Mouse (Mus musculus): ENCODE data around the gene Ggta1. TPM values are rescaled to one million over a fixed set of nuclear protein-coding genes. Genes with fewer than 3 reads are reported as not detected.

The Ggta1 gene
- polyA plus RNA-seq, 1 experiment from 2014 or later, result 5.6 TPM

GRCm38 (mm10) chr2:35448215-35448913, 14.7 kb downstream of the Ggta1 start:
- DNase-seq (ENCODE audit: low spot score) (no peak), ATAC-seq (ENCODE audit: low FRiP score) (no peak)
- WGBS, result 60% methylated on average over 7 of the region's 7 CpGs
- no peak overlapping the region for H3K4me2 ChIP-seq (replicated peaks; ENCODE audit: low read depth, low read length)
- H3K27me3 ChIP-seq (ENCODE audit: control insufficient read depth, insufficient read depth, low read length), result no peaks in the 10 kb centered on the region
- no peaks in the 10 kb centered on the region for H3K36me3 ChIP-seq (ENCODE audit: control insufficient read depth, insufficient read depth, low read length)
- no peaks in the 10 kb centered on the region for H3K9me3 ChIP-seq (ENCODE audit: control insufficient read depth, low read length)
- H3K4me3 ChIP-seq (ENCODE audit: low read depth, low read length), result no peak overlapping the region
- no peak overlapping the region for H3K27ac ChIP-seq (ENCODE audit: low read depth, low read length)
- H3K9ac ChIP-seq (ENCODE audit: low read depth, low read length), result no peak overlapping the region
- no peaks in the 10 kb centered on the region for H3K4me1 ChIP-seq (replicated peaks; ENCODE audit: control insufficient read depth, insufficient read depth, low read length)

GRCm38 (mm10) chr2:35447453-35447852, 15.6 kb downstream of the Ggta1 start:
- no peaks in the 10 kb centered on the region for H3K4me1 ChIP-seq (replicated peaks; ENCODE audit: control insufficient read depth, insufficient read depth, low read length)
- H3K27me3 ChIP-seq (ENCODE audit: control insufficient read depth, insufficient read depth, low read length), result no peaks in the 10 kb centered on the region
- H3K9ac ChIP-seq (ENCODE audit: low read depth, low read length), result no peak overlapping the region
- no peaks in the 10 kb centered on the region for H3K36me3 ChIP-seq (ENCODE audit: control insufficient read depth, insufficient read depth, low read length)
- DNase-seq (ENCODE audit: low spot score) (no peak), ATAC-seq (ENCODE audit: low FRiP score) (no peak)
- H3K4me2 ChIP-seq (replicated peaks; ENCODE audit: low read depth, low read length), result no peak overlapping the region
- WGBS, result 85% methylated on average over 7 of the region's 7 CpGs
- H3K4me3 ChIP-seq (ENCODE audit: low read depth, low read length), result no peak overlapping the region
- H3K9me3 ChIP-seq (ENCODE audit: control insufficient read depth, low read length), result no peaks in the 10 kb centered on the region
- no peak overlapping the region for H3K27ac ChIP-seq (ENCODE audit: low read depth, low read length)

GRCm38 (mm10) chr2:35446798-35447197, 16.2 kb downstream of the Ggta1 start:
- no peak overlapping the region for H3K4me2 ChIP-seq (replicated peaks; ENCODE audit: low read depth, low read length)
- ATAC-seq (ENCODE audit: low FRiP score), result no peak
- no peaks in the 10 kb centered on the region for H3K36me3 ChIP-seq (ENCODE audit: control insufficient read depth, insufficient read depth, low read length)
- 83% methylated on average over 8 of the region's 8 CpGs for WGBS
- no peak overlapping the region for H3K9ac ChIP-seq (ENCODE audit: low read depth, low read length)
- H3K4me1 ChIP-seq (replicated peaks; ENCODE audit: control insufficient read depth, insufficient read depth, low read length), result no peaks in the 10 kb centered on the region
- H3K9me3 ChIP-seq (ENCODE audit: control insufficient read depth, low read length), result no peaks in the 10 kb centered on the region
- H3K4me3 ChIP-seq (ENCODE audit: low read depth, low read length), result no peak overlapping the region
- no peak overlapping the region for H3K27ac ChIP-seq (ENCODE audit: low read depth, low read length)
- H3K27me3 ChIP-seq (ENCODE audit: control insufficient read depth, insufficient read depth, low read length), result no peaks in the 10 kb centered on the region
- DNase-seq (ENCODE audit: low spot score), result no peak

- no peak overlapping the region for H3K27ac ChIP-seq (ENCODE audit: low read depth, low read length)
- H3K4me3 ChIP-seq (ENCODE audit: low read depth, low read length), result no peak overlapping the region
- DNase-seq (ENCODE audit: low spot score) (no peak), ATAC-seq (ENCODE audit: low FRiP score) (no peak)
- H3K27me3 ChIP-seq (ENCODE audit: control insufficient read depth, insufficient read depth, low read length), result no peaks in the 10 kb centered on the region
- no peak overlapping the region for H3K4me2 ChIP-seq (replicated peaks; ENCODE audit: low read depth, low read length)
- H3K4me1 ChIP-seq (replicated peaks; ENCODE audit: control insufficient read depth, insufficient read depth, low read length), result no peaks in the 10 kb centered on the region
- H3K36me3 ChIP-seq (ENCODE audit: control insufficient read depth, insufficient read depth, low read length), result no peaks in the 10 kb centered on the region
- WGBS, result 76% methylated on average over 5 of the region's 5 CpGs
- no peak overlapping the region for H3K9ac ChIP-seq (ENCODE audit: low read depth, low read length)
- H3K9me3 ChIP-seq (ENCODE audit: control insufficient read depth, low read length), result no peaks in the 10 kb centered on the region
Measured at GRCm38 (mm10) chr2:35446300-35446699, 16.7 kb downstream of the Ggta1 start.

- no peak overlapping the region for H3K4me2 ChIP-seq (replicated peaks; ENCODE audit: low read depth, low read length)
- H3K27ac ChIP-seq (ENCODE audit: low read depth, low read length), result no peak overlapping the region
Measured at GRCm38 (mm10) chr2:35445610-35446009, 17.4 kb downstream of the Ggta1 start.

GRCm38 (mm10) chr2:35444764-35445262, 18.2 kb downstream of the Ggta1 start:
- ATAC-seq (ENCODE audit: low FRiP score) (no peak), DNase-seq (ENCODE audit: low spot score) (no peak)
- Histone ChIP-seq H3K4me1 (replicated peaks; ENCODE audit: control insufficient read depth, insufficient read depth, low read length) (no peaks in the 10 kb centered on the region), H3K36me3 (ENCODE audit: control insufficient read depth, insufficient read depth, low read length) (no peaks in the 10 kb centered on the region), H3K27me3 (ENCODE audit: control insufficient read depth, insufficient read depth, low read length) (no peaks in the 10 kb centered on the region), H3K9ac (ENCODE audit: low read depth, low read length) (no peak overlapping the region), H3K4me3 (ENCODE audit: low read depth, low read length) (no peak overlapping the region), H3K9me3 (ENCODE audit: control insufficient read depth, low read length) (no peaks in the 10 kb centered on the region), H3K4me2 (replicated peaks; ENCODE audit: low read depth, low read length) (no peak overlapping the region), H3K27ac (ENCODE audit: low read depth, low read length) (no peak overlapping the region)
- 85% methylated on average over 6 of the region's 6 CpGs for WGBS

More at GRCm38 (mm10) chr2:35445610-35446009, 17.4 kb downstream of the Ggta1 start:
- DNase-seq (ENCODE audit: low spot score) (no peak), ATAC-seq (ENCODE audit: low FRiP score) (no peak)
- Histone ChIP-seq H3K9me3 (ENCODE audit: control insufficient read depth, low read length) (no peaks in the 10 kb centered on the region), H3K9ac (ENCODE audit: low read depth, low read length) (no peak overlapping the region), H3K4me1 (replicated peaks; ENCODE audit: control insufficient read depth, insufficient read depth, low read length) (no peaks in the 10 kb centered on the region), H3K36me3 (ENCODE audit: control insufficient read depth, insufficient read depth, low read length) (no peaks in the 10 kb centered on the region), H3K4me3 (ENCODE audit: low read depth, low read length) (no peak overlapping the region), H3K27me3 (ENCODE audit: control insufficient read depth, insufficient read depth, low read length) (no peaks in the 10 kb centered on the region)
- WGBS, result 79% methylated on average over 7 of the region's 7 CpGs

GRCm38 (mm10) chr2:35443981-35444763, 18.9 kb downstream of the Ggta1 start:
- Histone ChIP-seq H3K4me3 (ENCODE audit: low read depth, low read length) (no peak overlapping the region), H3K27me3 (ENCODE audit: control insufficient read depth, insufficient read depth, low read length) (no peaks in the 10 kb centered on the region), H3K36me3 (ENCODE audit: control insufficient read depth, insufficient read depth, low read length) (no peaks in the 10 kb centered on the region), H3K9ac (ENCODE audit: low read depth, low read length) (no peak overlapping the region), H3K9me3 (ENCODE audit: control insufficient read depth, low read length) (no peaks in the 10 kb centered on the region), H3K4me2 (replicated peaks; ENCODE audit: low read depth, low read length) (no peak overlapping the region), H3K4me1 (replicated peaks; ENCODE audit: control insufficient read depth, insufficient read depth, low read length) (no peaks in the 10 kb centered on the region), H3K27ac (ENCODE audit: low read depth, low read length) (no peak overlapping the region)
- ATAC-seq (ENCODE audit: low FRiP score) (no peak), DNase-seq (ENCODE audit: low spot score) (no peak)
- 74% methylated on average over 16 of the region's 16 CpGs for WGBS

- no peaks in the 10 kb centered on the region for H3K36me3 ChIP-seq (ENCODE audit: control insufficient read depth, insufficient read depth, low read length)
- WGBS, result 84% methylated on average over 5 of the region's 5 CpGs
Measured at GRCm38 (mm10) chr2:35443325-35443724, 19.7 kb downstream of the Ggta1 start.

More at GRCm38 (mm10) chr2:35443325-35443724, 19.7 kb downstream of the Ggta1 start:
- H3K9ac ChIP-seq (ENCODE audit: low read depth, low read length), result no peak overlapping the region
- no peak overlapping the region for H3K27ac ChIP-seq (ENCODE audit: low read depth, low read length)
- H3K4me1 ChIP-seq (replicated peaks; ENCODE audit: control insufficient read depth, insufficient read depth, low read length), result no peaks in the 10 kb centered on the region
- H3K4me2 ChIP-seq (replicated peaks; ENCODE audit: low read depth, low read length), result no peak overlapping the region
- DNase-seq (ENCODE audit: low spot score) (no peak), ATAC-seq (ENCODE audit: low FRiP score) (no peak)
- H3K4me3 ChIP-seq (ENCODE audit: low read depth, low read length), result no peak overlapping the region
- no peaks in the 10 kb centered on the region for H3K27me3 ChIP-seq (ENCODE audit: control insufficient read depth, insufficient read depth, low read length)
- H3K9me3 ChIP-seq (ENCODE audit: control insufficient read depth, low read length), result no peaks in the 10 kb centered on the region

Data from hindbrain, embryonic 11.5 days (tissue).